Mouse (Mus musculus) CH12.LX (cell line): ENCODE measurements around the gene Ttc19. TPM values are rescaled to one million over a fixed set of nuclear protein-coding genes. Genes with fewer than 3 reads are reported as not detected.

Experiments used
- DNase-seq: peaks from one replicate; pipeline ENCODE4 v3.0.0-alpha.2; 2013; ENCODE audit errors: extremely low read depth
- H3K27ac ChIP-seq: 2 replicates; pipeline ENCODE4 v1.5.1; 2012; ENCODE audit warnings: low read depth, mild to moderate bottlenecking, control low read depth, moderate library complexity; ENCODE audit not compliant: insufficient read depth
- H3K27me3 ChIP-seq: replicated peaks from 2 replicates; pipeline ENCODE3; 2012; ENCODE audit warnings: inconsistent platforms
- H3K36me3 ChIP-seq, 2 experiments: replicated peaks in 1 of 2; 2 replicates each; pipeline versions ENCODE3 to v1.6.1; 2012; ENCODE audit warnings: inconsistent platforms in 1 of 2, low read length in 1 of 2, mild to moderate bottlenecking in 1 of 2, mixed read lengths in 1 of 2, moderate library complexity in 1 of 2; ENCODE audit not compliant: control insufficient read depth in 1 of 2, insufficient read depth in 1 of 2
- H3K4me1 ChIP-seq, 2 experiments: 2 replicates each; pipeline ENCODE4 v1.6.1; 2012; ENCODE audit warnings: inconsistent platforms in 1 of 2, moderate library complexity in 1 of 2; ENCODE audit not compliant: insufficient read depth in 2 of 2, control insufficient read depth in 1 of 2
- H3K4me2 ChIP-seq: 2 replicates; pipeline ENCODE4 v1.6.1; 2012; ENCODE audit warnings: low read depth, mild to moderate bottlenecking, control low read depth; ENCODE audit not compliant: poor library complexity, insufficient read depth, severe bottlenecking
- H3K4me3 ChIP-seq, 3 experiments: fragments of 150-350 bp in 1 of 3; sonication (generic) in 1 of 3; replicated peaks in 1 of 3; 2 replicates each; pipeline versions ENCODE3 to v1.5.1; 2011 to 2012; ENCODE audit warnings: low read depth in 2 of 3, low read length in 2 of 3, mild to moderate bottlenecking in 2 of 3, moderate library complexity in 2 of 3, control low read depth in 1 of 3, improper control_type of control experiment in 1 of 3, inconsistent platforms in 1 of 3, mixed read lengths in 1 of 3; ENCODE audit not compliant: poor library complexity in 1 of 3
- H3K79me2 ChIP-seq: replicated peaks from 2 replicates; pipeline ENCODE4 v1.6.1; 2012; ENCODE audit warnings: mild to moderate bottlenecking, moderate library complexity; ENCODE audit not compliant: control insufficient read depth, poor library complexity, insufficient read depth, severe bottlenecking; ENCODE audit errors: extremely low read depth
- H3K9ac ChIP-seq: 2 replicates; pipeline ENCODE4 v1.6.1; 2012; ENCODE audit warnings: low read depth, mild to moderate bottlenecking, control low read depth, moderate library complexity; ENCODE audit not compliant: insufficient read depth
- H3K9me3 ChIP-seq: replicated peaks from 2 replicates; pipeline ENCODE3; 2012; ENCODE audit warnings: low read length, inconsistent platforms, mixed read lengths
- BHLHE40 ChIP-seq: IDR thresholded peaks from 2 replicates; pipeline ENCODE4 v1.6.1; 2011; ENCODE audit warnings: mild to moderate bottlenecking, low read depth, low read length, improper control_type of control experiment
- E2F4 ChIP-seq: IDR thresholded peaks from 2 replicates; pipeline ENCODE4 v1.6.1; 2011; ENCODE audit warnings: low read depth, low read length, improper control_type of control experiment; ENCODE audit not compliant: insufficient replicate concordance
- ETS1 ChIP-seq: conservative IDR thresholded peaks from 2 replicates; pipeline ENCODE4 v1.6.1; 2012; ENCODE audit warnings: low read depth, mild to moderate bottlenecking, inconsistent platforms, low read length, improper control_type of control experiment, moderate library complexity
- GABPA ChIP-seq: IDR thresholded peaks from 2 replicates; pipeline ENCODE4 v1.6.1; 2012; ENCODE audit warnings: low read depth, low read length, improper control_type of control experiment, inconsistent platforms; ENCODE audit not compliant: insufficient replicate concordance
- HCFC1 ChIP-seq: IDR thresholded peaks from 2 replicates; pipeline ENCODE4 v1.6.1; 2012; ENCODE audit warnings: low read depth, mild to moderate bottlenecking, inconsistent platforms, low read length, improper control_type of control experiment
- IRF4 ChIP-seq: IDR thresholded peaks from 2 replicates; pipeline ENCODE4 v1.6.1; 2014; ENCODE audit warnings: low read depth, mild to moderate bottlenecking, inconsistent platforms, low read length, improper control_type of control experiment
- JUN ChIP-seq: IDR thresholded peaks from 2 replicates; pipeline ENCODE4 v1.6.1; 2011; ENCODE audit warnings: low read depth, mild to moderate bottlenecking, low read length, improper control_type of control experiment, moderate library complexity; ENCODE audit not compliant: insufficient read depth
- KAT2A ChIP-seq: IDR thresholded peaks from 2 replicates; pipeline ENCODE4 v1.6.1; 2012; ENCODE audit warnings: low read length, improper control_type of control experiment, inconsistent platforms; ENCODE audit not compliant: insufficient replicate concordance
- MAFK ChIP-seq: IDR thresholded peaks from 2 replicates; pipeline ENCODE4 v1.6.1; 2011; ENCODE audit warnings: low read length, improper control_type of control experiment; ENCODE audit not compliant: insufficient replicate concordance
- MAX ChIP-seq: IDR thresholded peaks from 2 replicates; pipeline ENCODE4 v1.6.1; 2011; ENCODE audit warnings: low read length, improper control_type of control experiment
- MEF2A ChIP-seq: IDR thresholded peaks from 2 replicates; pipeline ENCODE4 v1.6.1; 2014; ENCODE audit warnings: low read depth, mild to moderate bottlenecking, inconsistent platforms, low read length, improper control_type of control experiment, borderline replicate concordance
- MYC ChIP-seq: IDR thresholded peaks from 2 replicates; pipeline ENCODE4 v1.6.1; 2011; ENCODE audit warnings: low read depth, mild to moderate bottlenecking, improper control_type of control experiment, low read length
- NELFE ChIP-seq: IDR thresholded peaks from 2 replicates; pipeline ENCODE4 v1.6.1; 2011; ENCODE audit warnings: low read depth, low read length, improper control_type of control experiment
- NRF1 ChIP-seq: IDR thresholded peaks from 2 replicates; pipeline ENCODE4 v1.6.1; 2014; ENCODE audit warnings: low read depth, mild to moderate bottlenecking, inconsistent platforms, low read length, improper control_type of control experiment, moderate library complexity
- PAX5 ChIP-seq: IDR thresholded peaks from 2 replicates; pipeline ENCODE4 v1.6.1; 2012; ENCODE audit warnings: low read length, inconsistent platforms, mixed read lengths
- POLR2A ChIP-seq: IDR thresholded peaks from 2 replicates; pipeline ENCODE4 v1.6.1; 2011; ENCODE audit warnings: low read depth, mild to moderate bottlenecking, improper control_type of control experiment, low read length
- POLR2AphosphoS2 ChIP-seq: IDR thresholded peaks from 2 replicates; pipeline ENCODE4 v1.6.1; 2011; ENCODE audit warnings: low read depth, low read length, improper control_type of control experiment
- RAD21 ChIP-seq: IDR thresholded peaks from 2 replicates; pipeline ENCODE4 v1.6.1; 2011; ENCODE audit warnings: low read depth, mild to moderate bottlenecking, low read length, improper control_type of control experiment, moderate library complexity
- SIN3A ChIP-seq: IDR thresholded peaks from 2 replicates; pipeline ENCODE4 v1.6.1; 2012; ENCODE audit warnings: low read length, improper control_type of control experiment, inconsistent platforms
- SMC3 ChIP-seq: IDR thresholded peaks from 2 replicates; pipeline ENCODE4 v1.6.1; 2011; ENCODE audit warnings: low read depth, low read length, improper control_type of control experiment
- TBP ChIP-seq: conservative IDR thresholded peaks from 2 replicates; pipeline ENCODE4 v1.6.1; 2011; ENCODE audit warnings: low read depth, low read length, improper control_type of control experiment
- TCF12 ChIP-seq: IDR thresholded peaks from 2 replicates; pipeline ENCODE4 v1.6.1; 2014; ENCODE audit warnings: low read depth, mild to moderate bottlenecking, inconsistent platforms, low read length, improper control_type of control experiment
- ZC3H11A ChIP-seq: IDR thresholded peaks from 2 replicates; pipeline ENCODE4 v1.6.1; 2012; ENCODE audit warnings: low read depth, mild to moderate bottlenecking, inconsistent platforms, low read length, improper control_type of control experiment
- ZKSCAN1 ChIP-seq: IDR thresholded peaks from 2 replicates; pipeline ENCODE4 v1.6.1; 2012; ENCODE audit warnings: low read depth, inconsistent platforms, low read length, improper control_type of control experiment, borderline replicate concordance
- ZNF384 ChIP-seq: IDR thresholded peaks from 2 replicates; pipeline ENCODE4 v1.6.1; 2012; ENCODE audit warnings: low read depth, low read length, improper control_type of control experiment, inconsistent platforms
- dilution Hi-C: fragments of 300-500 bp; cut with MboI; formaldehyde crosslinking; loops from 2 replicates; pipeline ENCODE4 v1.14.3; 2020; ENCODE audit warnings: low sequenced_read_pairs; ENCODE audit not compliant: extremely low pct_unique_long_range_greater_than_20kb, extremely low pct_ligation_motif_present
- in situ Hi-C: fragments of 300-500 bp; cut with MboI; formaldehyde crosslinking; loops from 3 replicates; pipeline ENCODE4 v1.14.3; 2019; ENCODE audit warnings: low sequenced_read_pairs, low pct_ligation_motif_present, low pct_unique_long_range_greater_than_20kb, mixed read lengths
- polyA plus RNA-seq: library from polyadenylated mRNA; unstranded; fragments of >175 nt; gene quantifications from 2 replicates; pipeline ENCODE4 v1.2.1, GENCODE M21; 2012; ENCODE audit warnings: low read depth; ENCODE audit not compliant: insufficient read length
- total RNA-seq, 2 experiments: library from RNA; depleted of rRNA; stranded (reverse); fragments of 300-350 nt in 1 of 2; fragments of >200 nt in 1 of 2; gene quantifications; 2 replicates each; pipeline ENCODE4 v1.2.3; 2012 to 2014

Ttc19 gene
- total and polyA plus RNA-seq, 3 experiments: 13.0 to 22.6 (median 22.2) TPM

GRCm38 (mm10) chr11:62285020-62285419 is 3.7 kb downstream of the Ttc19 start (continued):
- TF ChIP-seq MAFK (peak; percentile 61; the same call in 1 of the 2 replicates), BHLHE40 (peak; percentile 73), IRF4 (peak; percentile 94), GABPA (no peak), E2F4 (no peak), NRF1 (no peak), SIN3A (peak; percentile 53; the same call in 1 of the 2 replicates), HCFC1 (no peak), NELFE (no peak), MYC (peak; percentile 85), ETS1 (peak; percentile 69), KAT2A (no peak), ZNF384 (no peak; the same call in 1 of the 2 replicates), ZKSCAN1 (no peak), POLR2A (0 out of 2 replicates have a peak, but pooled peaks have one; percentile 23), RAD21 (no peak), MEF2A (peak; percentile 79), POLR2AphosphoS2 (no peak), JUN (peak; percentile 37), SMC3 (no peak)

GRCm38 (mm10) chr11:62287700-62288099 is 6.4 kb downstream of the Ttc19 start:
- no peak overlapping the region for H3K27ac ChIP-seq
- in situ Hi-C loops: no loop called here
- H3K27me3 ChIP-seq: no peaks in the 10 kb centered on the region
- H3K4me1 ChIP-seq: peaks cover 16 to 42% of the 10 kb centered on the region in 2 experiments
- no peaks in the 10 kb centered on the region for H3K79me2 ChIP-seq
- TF ChIP-seq POLR2AphosphoS2 (no peak), PAX5 (no peak), MAX (no peak), TBP (no peak), SIN3A (no peak), TCF12 (no peak), ZC3H11A (no peak), SMC3 (no peak), HCFC1 (no peak), MYC (no peak)
- no peaks in the 10 kb centered on the region for H3K9me3 ChIP-seq
- no peak overlapping the region for H3K4me3 ChIP-seq
- H3K9ac ChIP-seq: no peak overlapping the region
- H3K4me2 ChIP-seq: no peak overlapping the region
- dilution Hi-C loops: no loop called here
- peaks cover 37 to 77% of the 10 kb centered on the region in 2 experiments for H3K36me3 ChIP-seq
- no peak for DNase-seq
